Mouse (Mus musculus): Measurements from ENCODE around the gene Rxra. TPM values are rescaled to one million over a fixed set of nuclear protein-coding genes. Genes with fewer than 3 reads are reported as not detected.
A peak's percentile ranks its signal among the peaks of the same experiment; 100 is the strongest.

Rxra gene
- total RNA-seq, 1 experiment from 2014 or later, result 7.6 TPM

- ATAC-seq (replicated peaks in 1 of 2; ENCODE audit: insufficient read depth in 1 of 2, low FRiP score in 2 of 2, low TSS enrichment in 1 of 2, low read depth in 1 of 2, poor library complexity in 2 of 2, severe bottlenecking in 2 of 2), result peak; percentile 66 to 74; a peak in 2 of 4 replicates
Observed at GRCm38 (mm10) chr2:27764937-27765319, 88.7 kb downstream of the Rxra start.

DNA sequence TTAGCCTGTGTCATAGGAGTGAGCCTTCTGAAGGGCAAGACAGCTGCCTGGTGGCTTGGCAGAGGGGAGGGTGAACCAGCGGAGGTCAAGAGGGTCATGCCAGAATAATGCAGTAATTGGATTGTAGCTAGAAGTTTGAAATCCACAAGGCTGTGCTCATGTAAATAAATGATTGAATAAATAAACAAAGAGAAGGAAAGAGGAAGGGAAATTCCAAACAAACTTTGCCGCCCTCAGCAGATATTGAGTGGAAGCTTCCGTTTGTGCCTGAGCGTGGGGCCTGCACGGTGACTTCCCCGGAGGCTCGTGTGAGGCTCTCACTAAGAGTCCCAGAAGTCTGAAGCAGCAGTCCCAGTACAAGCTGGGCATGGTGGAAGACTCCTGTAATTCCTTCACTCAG, 91.5 kb downstream of the Rxra start:
- ATAC-seq (replicated peaks in 1 of 2; ENCODE audit: insufficient read depth in 1 of 2, low FRiP score in 2 of 2, low TSS enrichment in 1 of 2, low read depth in 1 of 2, poor library complexity in 2 of 2, severe bottlenecking in 2 of 2), result no peak

DNA sequence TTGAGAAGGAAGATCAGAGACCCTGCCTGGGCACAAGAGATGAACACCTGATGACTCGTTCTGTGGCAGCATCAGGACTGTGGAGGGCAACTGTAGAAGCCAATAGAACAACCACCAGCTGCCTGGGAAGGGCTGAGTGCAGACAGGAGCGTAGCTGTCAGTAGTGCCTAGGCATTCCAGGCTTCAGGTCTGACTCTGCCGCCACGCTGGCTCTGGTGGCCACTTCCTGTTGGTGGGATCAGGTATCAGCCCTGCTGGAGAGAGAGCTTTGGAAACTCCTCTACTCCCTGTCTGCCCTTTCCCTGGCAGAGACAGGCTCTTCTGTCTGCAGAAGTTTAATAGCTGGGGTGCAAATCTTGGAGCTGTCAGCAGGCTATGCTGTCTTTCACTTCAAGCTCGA, 93.5 kb downstream of the Rxra start:
- no peak for ATAC-seq (replicated peaks in 1 of 2; ENCODE audit: insufficient read depth in 1 of 2, low FRiP score in 2 of 2, low TSS enrichment in 1 of 2, low read depth in 1 of 2, poor library complexity in 2 of 2, severe bottlenecking in 2 of 2)

DNA sequence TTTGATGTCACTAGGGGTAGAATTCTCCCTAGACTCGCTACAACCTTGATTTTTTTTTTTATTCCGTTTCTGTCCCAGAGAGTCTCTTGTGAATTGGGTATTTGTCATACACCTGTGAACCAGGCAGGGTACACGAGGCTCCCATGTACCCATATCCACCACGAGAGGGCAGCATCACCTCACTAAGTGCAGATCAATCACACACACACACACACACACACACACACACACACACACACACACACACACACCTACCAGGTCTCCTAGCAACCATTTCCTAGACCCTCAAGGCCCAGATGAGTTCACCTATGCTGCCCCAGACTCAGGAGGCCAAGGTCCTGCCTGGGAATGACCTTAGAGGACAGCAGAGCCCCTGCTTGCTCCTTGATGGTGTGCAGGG, 94.0 kb downstream of the Rxra start:
- ATAC-seq (replicated peaks in 1 of 2; ENCODE audit: insufficient read depth in 1 of 2, low FRiP score in 2 of 2, low TSS enrichment in 1 of 2, low read depth in 1 of 2, poor library complexity in 2 of 2, severe bottlenecking in 2 of 2), result peak in 1 of 2 experiments; percentile 37; a peak in 1 of 4 replicates

GRCm38 (mm10) chr2:27771936-27772335, 95.7 kb downstream of the Rxra start:
- ATAC-seq (replicated peaks in 1 of 2; ENCODE audit: insufficient read depth in 1 of 2, low FRiP score in 2 of 2, low TSS enrichment in 1 of 2, low read depth in 1 of 2, poor library complexity in 2 of 2, severe bottlenecking in 2 of 2), result peak; percentile 41 to 51; a peak in 2 of 4 replicates

DNA sequence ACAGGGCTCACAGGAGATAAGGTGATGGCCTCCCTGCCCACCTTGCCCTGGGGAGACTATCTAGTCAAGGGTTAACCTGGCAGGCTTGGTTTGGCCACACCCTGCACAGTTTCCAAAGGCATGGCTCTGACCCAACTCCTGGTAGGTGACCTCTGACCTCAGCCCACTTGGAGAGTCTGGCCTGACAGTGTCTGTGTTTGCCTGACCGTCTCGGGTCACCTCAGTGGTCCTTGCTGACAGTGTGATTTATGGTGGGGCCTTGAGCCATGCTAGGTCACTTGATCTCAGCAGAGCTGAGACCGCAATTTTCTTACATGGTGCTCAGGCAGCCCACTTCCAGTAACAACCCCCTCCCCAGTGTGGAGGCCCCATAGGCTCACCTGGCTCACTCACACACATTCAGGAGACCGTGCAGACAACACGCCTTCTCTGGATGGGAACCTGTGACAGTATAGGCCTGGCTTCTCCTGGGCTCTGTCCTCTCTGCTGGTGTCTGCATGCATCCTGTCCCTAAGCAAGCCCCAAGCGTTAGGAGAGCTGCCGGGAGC, 96.7 kb downstream of the Rxra start:
- ATAC-seq (replicated peaks in 1 of 2; ENCODE audit: insufficient read depth in 1 of 2, low FRiP score in 2 of 2, low TSS enrichment in 1 of 2, low read depth in 1 of 2, poor library complexity in 2 of 2, severe bottlenecking in 2 of 2), result no peak

DNA sequence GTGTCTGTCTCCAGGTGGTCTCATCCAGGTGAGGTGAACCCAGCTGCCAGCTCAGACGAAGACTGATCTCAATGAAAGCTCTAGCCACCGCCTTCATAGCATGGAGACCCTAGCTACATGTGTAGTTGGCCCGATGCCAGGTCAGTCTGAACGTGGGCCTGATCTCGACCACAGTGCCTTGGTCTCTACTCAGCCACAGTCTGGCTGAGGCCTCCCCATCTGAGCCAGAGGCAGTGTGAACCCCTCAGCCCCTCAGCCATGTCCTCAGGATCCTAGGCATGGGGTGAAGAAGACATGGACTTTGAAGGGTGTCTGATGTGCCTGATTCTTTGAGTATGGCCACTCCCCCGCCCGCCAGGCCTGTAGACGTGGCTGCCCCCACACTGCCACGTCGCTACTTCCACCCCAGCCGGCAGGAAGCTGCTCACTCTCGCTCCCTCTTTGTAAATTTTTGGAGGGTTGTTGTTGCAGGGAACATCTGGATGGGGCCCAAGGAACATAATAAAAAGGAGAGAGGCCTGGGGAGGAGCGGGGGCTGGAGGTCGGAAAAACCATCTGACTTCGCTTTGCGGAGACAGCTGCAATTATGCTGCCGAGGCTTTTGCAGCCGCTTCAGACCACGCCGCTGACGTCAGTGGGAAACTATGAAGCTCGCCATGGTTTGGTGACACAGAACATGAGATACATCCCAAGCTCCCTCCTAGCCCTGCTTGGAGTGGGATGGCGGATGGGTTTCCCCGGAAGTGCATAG, 97.9 kb downstream of the Rxra start:
- ATAC-seq (replicated peaks in 1 of 2; ENCODE audit: insufficient read depth in 1 of 2, low FRiP score in 2 of 2, low TSS enrichment in 1 of 2, low read depth in 1 of 2, poor library complexity in 2 of 2, severe bottlenecking in 2 of 2), result no peak

GRCm38 (mm10) chr2:27775006-27775405, 98.8 kb downstream of the Rxra start:
- no peak for ATAC-seq (replicated peaks in 1 of 2; ENCODE audit: insufficient read depth in 1 of 2, low FRiP score in 2 of 2, low TSS enrichment in 1 of 2, low read depth in 1 of 2, poor library complexity in 2 of 2, severe bottlenecking in 2 of 2)

GRCm38 (mm10) chr2:27775625-27776024, 99.4 kb downstream of the Rxra start:
- no peak for ATAC-seq (replicated peaks in 1 of 2; ENCODE audit: insufficient read depth in 1 of 2, low FRiP score in 2 of 2, low TSS enrichment in 1 of 2, low read depth in 1 of 2, poor library complexity in 2 of 2, severe bottlenecking in 2 of 2)

DNA sequence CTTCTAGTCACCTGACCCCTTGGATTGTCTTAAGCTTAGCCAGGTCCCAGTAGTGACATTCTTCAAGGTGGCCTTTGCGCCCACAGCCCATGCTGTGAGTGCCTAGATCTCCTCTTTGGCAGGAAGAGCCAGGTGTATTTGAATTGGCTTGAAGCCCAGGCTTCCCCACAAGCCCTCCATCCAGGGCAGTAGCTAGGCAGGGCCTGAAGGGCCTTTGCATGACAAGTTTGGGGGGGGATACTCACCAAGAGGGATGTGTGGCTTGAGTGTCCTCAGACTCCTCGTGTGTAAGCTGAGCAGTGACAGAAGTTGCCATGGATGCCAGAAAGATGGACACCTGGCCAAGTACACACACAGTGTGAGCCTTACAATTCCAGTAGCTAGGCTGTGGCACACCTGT, 101.5 kb downstream of the Rxra start:
- ATAC-seq (replicated peaks in 1 of 2; ENCODE audit: insufficient read depth in 1 of 2, low FRiP score in 2 of 2, low TSS enrichment in 1 of 2, low read depth in 1 of 2, poor library complexity in 2 of 2, severe bottlenecking in 2 of 2), result no peak

- no peak for ATAC-seq (replicated peaks in 1 of 2; ENCODE audit: insufficient read depth in 1 of 2, low FRiP score in 2 of 2, low TSS enrichment in 1 of 2, low read depth in 1 of 2, poor library complexity in 2 of 2, severe bottlenecking in 2 of 2)
Observed at GRCm38 (mm10) chr2:27778289-27778688, 102.0 kb downstream of the Rxra start.

DNA sequence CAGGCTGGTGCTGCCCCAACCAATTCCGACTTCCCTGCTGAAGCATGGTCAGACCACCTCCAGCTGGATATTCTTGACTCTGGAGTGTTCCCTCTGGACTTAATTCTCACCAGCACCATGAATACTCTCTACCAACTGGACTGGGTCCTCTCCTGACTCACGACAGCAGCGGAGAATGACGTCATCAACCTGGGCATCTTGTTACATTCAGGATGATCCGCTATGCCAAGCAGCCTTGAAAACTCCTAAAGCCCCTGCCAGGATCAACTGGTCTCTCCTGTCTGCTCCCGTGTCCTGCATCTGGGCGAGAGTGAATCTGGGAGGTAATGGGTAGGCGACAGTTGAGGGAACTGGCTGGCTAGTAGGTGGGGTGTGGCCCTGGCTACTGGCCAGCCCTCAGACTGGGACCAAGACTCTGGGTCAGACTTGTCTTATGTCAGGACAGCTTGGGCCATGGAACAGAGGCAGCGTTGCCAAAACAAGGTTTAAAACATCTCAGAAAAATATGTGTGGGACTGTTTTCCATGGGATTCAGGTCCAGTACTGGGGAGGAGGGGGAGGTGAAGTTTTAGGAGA, 103.1 kb downstream of the Rxra start:
- no peak for ATAC-seq (replicated peaks in 1 of 2; ENCODE audit: insufficient read depth in 1 of 2, low FRiP score in 2 of 2, low TSS enrichment in 1 of 2, low read depth in 1 of 2, poor library complexity in 2 of 2, severe bottlenecking in 2 of 2)

DNA sequence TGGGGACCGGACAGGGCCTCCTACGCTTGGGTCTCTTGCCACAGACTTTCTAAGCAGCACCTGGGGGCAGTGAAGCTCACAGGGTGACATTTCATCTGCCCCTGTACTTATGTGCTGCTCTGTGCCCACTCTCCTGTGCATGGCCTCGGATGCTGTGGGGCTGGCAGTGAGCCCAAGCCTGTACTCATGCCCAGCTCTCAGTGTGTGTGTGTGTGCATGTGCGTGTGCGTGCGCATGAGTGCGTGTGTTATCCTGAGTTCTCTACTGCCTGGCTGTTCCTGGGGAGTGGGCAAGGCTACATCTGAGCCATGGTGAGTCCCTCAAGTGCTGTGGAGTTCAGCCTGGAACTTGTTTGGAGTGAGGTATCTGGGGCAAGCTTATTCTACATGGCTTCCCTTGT, 103.9 kb downstream of the Rxra start:
- no peak for ATAC-seq (replicated peaks in 1 of 2; ENCODE audit: insufficient read depth in 1 of 2, low FRiP score in 2 of 2, low TSS enrichment in 1 of 2, low read depth in 1 of 2, poor library complexity in 2 of 2, severe bottlenecking in 2 of 2)

DNA sequence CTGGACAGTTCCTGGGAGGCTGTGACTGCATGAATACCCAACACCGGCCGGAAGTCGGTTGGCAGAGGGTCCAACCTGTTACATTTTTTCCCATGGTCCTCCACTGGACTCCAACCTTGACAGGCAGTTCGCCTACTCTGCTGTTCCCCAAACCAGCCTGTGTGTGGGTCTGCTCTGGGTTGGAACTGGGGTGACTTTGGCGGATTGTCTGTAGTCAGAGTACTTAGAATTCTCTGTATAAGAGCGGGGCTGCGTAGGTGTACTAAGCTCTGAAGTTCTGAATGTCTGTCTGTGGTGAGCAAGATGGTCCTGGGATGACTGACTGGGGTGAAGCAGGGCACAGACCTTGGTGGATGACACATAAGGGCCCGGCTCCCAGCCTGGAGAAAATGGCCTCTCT, 109.1 kb downstream of the Rxra start:
- no peak for ATAC-seq (replicated peaks in 1 of 2; ENCODE audit: insufficient read depth in 1 of 2, low FRiP score in 2 of 2, low TSS enrichment in 1 of 2, low read depth in 1 of 2, poor library complexity in 2 of 2, severe bottlenecking in 2 of 2)

DNA sequence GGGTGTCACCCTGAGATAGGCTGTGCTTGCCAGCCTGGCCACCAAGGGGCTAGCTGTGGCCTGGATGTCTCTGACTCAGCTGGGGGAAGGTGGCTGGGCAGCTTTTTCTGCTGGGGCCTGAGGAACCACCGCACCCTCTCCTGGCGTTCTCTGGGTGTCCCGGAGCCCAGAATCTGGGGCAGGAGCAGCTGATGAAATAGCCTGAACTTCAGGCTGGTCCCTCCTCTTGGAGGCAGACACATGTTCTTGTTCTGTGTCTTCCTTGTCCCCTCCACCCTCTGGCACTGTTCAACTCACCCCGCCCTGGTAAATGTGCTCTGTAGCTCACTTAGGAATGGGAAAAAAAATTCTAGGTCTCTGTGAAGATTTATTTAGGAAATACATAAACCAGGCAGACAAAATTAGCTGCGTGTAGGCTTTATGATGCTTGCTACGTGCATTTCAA, 109.8 kb downstream of the Rxra start:
- ATAC-seq (replicated peaks in 1 of 2; ENCODE audit: insufficient read depth in 1 of 2, low FRiP score in 2 of 2, low TSS enrichment in 1 of 2, low read depth in 1 of 2, poor library complexity in 2 of 2, severe bottlenecking in 2 of 2), result no peak

- no peak for ATAC-seq (replicated peaks in 1 of 2; ENCODE audit: insufficient read depth in 1 of 2, low FRiP score in 2 of 2, low TSS enrichment in 1 of 2, low read depth in 1 of 2, poor library complexity in 2 of 2, severe bottlenecking in 2 of 2)
Observed at GRCm38 (mm10) chr2:27791571-27791970, 115.3 kb downstream of the Rxra start.

DNA sequence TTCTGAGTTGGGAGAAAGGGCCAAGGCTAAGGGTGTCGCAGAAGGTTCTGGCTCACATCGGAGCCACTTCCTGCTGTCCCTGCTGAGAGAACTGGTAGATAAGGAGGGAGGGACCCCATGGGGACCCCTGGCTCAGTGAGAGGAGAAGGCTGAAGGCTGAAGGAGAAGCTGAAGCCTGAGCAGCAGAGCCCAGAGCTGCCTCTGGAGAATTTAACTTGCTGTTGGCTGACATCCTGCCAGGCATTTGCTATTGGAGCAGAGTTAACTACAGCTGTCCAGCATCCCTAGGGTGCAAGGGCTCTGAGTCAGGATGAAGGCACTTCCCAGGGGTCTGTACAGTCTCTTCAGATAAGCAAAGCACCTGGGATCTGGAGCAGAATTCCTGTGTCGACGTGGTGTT, 122.8 kb downstream of the Rxra start:
- no peak for ATAC-seq (replicated peaks in 1 of 2; ENCODE audit: insufficient read depth in 1 of 2, low FRiP score in 2 of 2, low TSS enrichment in 1 of 2, low read depth in 1 of 2, poor library complexity in 2 of 2, severe bottlenecking in 2 of 2)

- no peak for ATAC-seq (replicated peaks in 1 of 2; ENCODE audit: insufficient read depth in 1 of 2, low FRiP score in 2 of 2, low TSS enrichment in 1 of 2, low read depth in 1 of 2, poor library complexity in 2 of 2, severe bottlenecking in 2 of 2)
Observed at GRCm38 (mm10) chr2:27801041-27801440, 124.8 kb downstream of the Rxra start.

- no peak for ATAC-seq (replicated peaks in 1 of 2; ENCODE audit: insufficient read depth in 1 of 2, low FRiP score in 2 of 2, low TSS enrichment in 1 of 2, low read depth in 1 of 2, poor library complexity in 2 of 2, severe bottlenecking in 2 of 2)
Observed at GRCm38 (mm10) chr2:27802493-27802892, 126.3 kb downstream of the Rxra start.

Measured in hematopoietic stem cell, adult 5-6 weeks (primary cell).